Mouse (Mus musculus) adrenal gland, adult 8-10 months (tissue): ENCODE measurements around the gene Nat9. TPM values are rescaled to one million over a fixed set of nuclear protein-coding genes. Genes with fewer than 3 reads are reported as not detected.

Source experiments
- DNase-seq: peaks from one replicate; pipeline ENCODE4 v3.0.0; 2022
- total RNA-seq, 4 experiments: library from RNA; stranded (reverse); gene quantifications; 2 replicates each; pipeline ENCODE4 v1.2.4; 2022

The Nat9 gene
- total RNA-seq, 4 experiments from 2014 or later = 29.0 to 32.1 (median 30.3) TPM

GRCm38 (mm10) chr11:115176399-115177190, 11.1 kb downstream of the Nat9 start:
- no peak for DNase-seq

GRCm38 (mm10) chr11:115173549-115174339, 13.9 kb downstream of the Nat9 start:
- DNase-seq = no peak

- DNase-seq = no peak
These were observed 14.8 kb downstream of the Nat9 start for GRCm38 (mm10) chr11:115172825-115173287.

GRCm38 (mm10) chr11:115171125-115171524, 16.5 kb downstream of the Nat9 start:
- no peak for DNase-seq

GRCm38 (mm10) chr11:115169430-115169829, 18.2 kb downstream of the Nat9 start:
- no peak for DNase-seq

- DNase-seq = no peak
These were observed 19.9 kb downstream of the Nat9 start for GRCm38 (mm10) chr11:115167631-115168249.

GRCm38 (mm10) chr11:115166776-115167175, 20.9 kb downstream of the Nat9 start:
- no peak for DNase-seq

- DNase-seq = peak; percentile 72
These were observed 22.7 kb downstream of the Nat9 start for GRCm38 (mm10) chr11:115164976-115165374.

- no peak for DNase-seq
These were observed 23.2 kb downstream of the Nat9 start for GRCm38 (mm10) chr11:115164341-115164975.

GRCm38 (mm10) chr11:115163568-115164150, 24.0 kb downstream of the Nat9 start:
- no peak for DNase-seq

- DNase-seq = peak; percentile 98
These were observed 24.7 kb downstream of the Nat9 start, which contains the start of gene Slc9a3r1 for GRCm38 (mm10) chr11:115162832-115163480. Slc9a3r1 (plus strand) TSS chr11:115163341.

- no peak for DNase-seq
These were observed 25.5 kb downstream of the Nat9 start for GRCm38 (mm10) chr11:115162205-115162601.

GRCm38 (mm10) chr11:115161578-115162204, 26.0 kb downstream of the Nat9 start:
- DNase-seq = no peak

GRCm38 (mm10) chr11:115160883-115161577, 26.6 kb downstream of the Nat9 start:
- DNase-seq = no peak

GRCm38 (mm10) chr11:115160016-115160797, 27.5 kb downstream of the Nat9 start:
- peak; percentile 77 for DNase-seq

- DNase-seq = no peak
These were observed 29.5 kb downstream of the Nat9 start for GRCm38 (mm10) chr11:115157933-115158719.

- DNase-seq = no peak
These were observed 32.5 kb downstream of the Nat9 start for GRCm38 (mm10) chr11:115155053-115155634.

- peak; percentile 57 for DNase-seq
These were observed 33.9 kb downstream of the Nat9 start for GRCm38 (mm10) chr11:115153699-115154292.
